Mouse (Mus musculus): ENCODE data around the gene Mafg. TPM values are rescaled to one million over a fixed set of nuclear protein-coding genes. Genes with fewer than 3 reads are reported as not detected.

The Mafg gene
- total RNA-seq, 2 experiments from 2014 or later = 86.8 to 94.3 TPM

Small RNA genes lying within 50 kb of the gene (microRNA-seq; reads per million reads assigned to microRNA genes)
- gene Mir6936 = 3.6 to 4.0 reads per million in 2 experiments

Other genes with a start within 250 kb of the Mafg start
- 10 to 100 TPM; 65.2 TPM for gene Nploc4, start 195.9 kb downstream of the Mafg start, total RNA-seq (2021)
- gene Tspan10, start 191.0 kb downstream of the Mafg start, total RNA-seq (2021) = 1 to 10 TPM; 1.8 to 3.3 TPM
- under 1 TPM; 0.40 to 0.58 TPM for gene Pde6g, start 180.1 kb downstream of the Mafg start, total RNA-seq (2021)
- gene Oxld1, start 175.5 kb downstream of the Mafg start, total RNA-seq (2021) = 10 to 100 TPM; 13.0 to 16.4 TPM
- gene Ccdc137, start 175.5 kb downstream of the Mafg start, total RNA-seq (2021) = 10 to 100 TPM; 26.4 to 29.1 TPM
- gene Arl16, start 166.0 kb downstream of the Mafg start, total RNA-seq (2021) = 10 to 100 TPM; 47.2 to 49.7 TPM
- 10 to 100 TPM; 64.4 to 74.4 TPM for gene Mrpl12, start 149.0 kb downstream of the Mafg start, total RNA-seq (2021)
- 10 to 100 TPM; 19.6 to 22.6 TPM for gene Slc25a10, start 141.8 kb downstream of the Mafg start, total RNA-seq (2021)
- gene Gcgr, start 102.9 kb downstream of the Mafg start, total RNA-seq (2021) = under 1 TPM in 1 of 2 experiments, not detected in 1; 0.52 TPM
- 10 to 100 TPM; 74.9 to 77.0 TPM for gene Mcrip1, start 83.9 kb downstream of the Mafg start, total RNA-seq (2021)
- gene Ppp1r27, start 82.5 kb downstream of the Mafg start, total RNA-seq (2021) = not detected
- 100 to 1,000 TPM; 127 to 129 TPM for gene P4hb, start 60.3 kb downstream of the Mafg start, total RNA-seq (2021)
- gene Arhgdia, start 52.0 kb downstream of the Mafg start, total RNA-seq (2021) = 100 to 1,000 TPM; 310 to 324 TPM
- 10 to 100 TPM; 60.8 to 62.9 TPM for gene Alyref, start 35.2 kb downstream of the Mafg start, total RNA-seq (2021)
- gene Anapc11, start 35.2 kb downstream of the Mafg start, total RNA-seq (2021) = 10 to 100 TPM; 95.1 to 98.8 TPM
- 1 to 10 TPM in 1 of 2 experiments, not detected in 1; 1.3 TPM for gene Npb, start 25.1 kb downstream of the Mafg start, total RNA-seq (2021)
- 100 to 1,000 TPM; 124 to 136 TPM for gene Pcyt2, start 15.7 kb downstream of the Mafg start, total RNA-seq (2021)
- gene Sirt7, start 8.4 kb downstream of the Mafg start, total RNA-seq (2021) = 10 to 100 TPM; 34.9 to 38.6 TPM
- gene Pycr1, start 10.2 kb upstream of the Mafg start, total RNA-seq (2021) = 1 to 10 TPM; 1.0 to 1.6 TPM
- 1 to 10 TPM; 7.3 to 8.2 TPM for gene Myadml2, start 14.6 kb upstream of the Mafg start, total RNA-seq (2021)
- gene Notum, start 27.6 kb upstream of the Mafg start, total RNA-seq (2021) = 1 to 10 TPM; 2.7 to 5.0 TPM
- 10 to 100 TPM; 51.1 to 57.7 TPM for gene Aspscr1, start 39.4 kb upstream of the Mafg start, total RNA-seq (2021)
- 10 to 100 TPM; 19.7 to 20.8 TPM for gene Cenpx, start 80.1 kb upstream of the Mafg start, total RNA-seq (2021)
- gene Lrrc45, start 80.3 kb upstream of the Mafg start, total RNA-seq (2021) = 10 to 100 TPM; 53.0 to 56.2 TPM
- 10 to 100 TPM; 28.9 to 38.6 TPM for gene Rac3, start 87.9 kb upstream of the Mafg start, total RNA-seq (2021)
- gene Dcxr, start 93.7 kb upstream of the Mafg start, total RNA-seq (2021) = 10 to 100 TPM in 1 of 2 experiments, 1 to 10 TPM in 1; 8.5 to 11.9 TPM
- gene Cbr2, start 98.5 kb upstream of the Mafg start, total RNA-seq (2021) = 1 to 10 TPM; 1.7 to 2.9 TPM
- 10 to 100 TPM; 31.4 to 50.3 TPM for gene Hmga1b, start 129.2 kb upstream of the Mafg start, total RNA-seq (2021)
- 10 to 100 TPM; 53.1 to 56.6 TPM for gene Rfng, start 150.6 kb upstream of the Mafg start, total RNA-seq (2021)
- gene Gps1, start 150.7 kb upstream of the Mafg start, total RNA-seq (2021) = 100 to 1,000 TPM; 148 to 152 TPM
- gene Dus1l, start 162.8 kb upstream of the Mafg start, total RNA-seq (2021) = 10 to 100 TPM; 40.2 to 44.9 TPM
- 100 to 1,000 TPM; 159 to 179 TPM for gene Fasn, start 190.9 kb upstream of the Mafg start, total RNA-seq (2021)